ENCODE assay signal across 19 mouse cellular contexts in genomic region chr7:72500996-72501395, GRCm38 (mm10).
A peak's percentile ranks its signal among the peaks of the same experiment; 100 is the strongest.
DNase-seq lines count a peak whose midpoint lies in the region; TF ChIP-seq lines count a peak whose summit lies in the region.
"Had no signal": no experiment of that assay in that cellular context is flagged by ENCODE, and none has a peak within 500 bp of the region (broad histone marks: within the 10 kb centered on the region; RNA-seq: fewer than 3 reads in every experiment).

No protein-coding gene starts in this region.

- intact Hi-C loops in left cerebral cortex, postnatal 14 days (cut with DNase I), result no loop called here

- WGBS in kidney, adult 2 months, result 43% methylated on average over 6 of the region's 6 CpGs

- no peak overlapping the region for H3K27ac ChIP-seq in kidney, adult 2 months (ENCODE audit: insufficient read depth, low read depth, low read length)
- H3K27ac ChIP-seq: embryonic facial prominence, embryonic 15.5 days; forebrain, embryonic 10.5 days; hindbrain, embryonic 12.5 days had no signal

- TF ChIP-seq CTCF in kidney, adult 2 months (conservative IDR thresholded peaks at IDR 0.05; ENCODE audit: insufficient read depth, insufficient read length, low read depth, low read length), result no peak

- no peak overlapping the region for H3K4me3 ChIP-seq in kidney, adult 2 months (ENCODE audit: insufficient read depth, low read depth, low read length)
- H3K4me3 ChIP-seq: embryonic facial prominence, embryonic 15.5 days; erythroblast, embryonic 14.5 days; forebrain, embryonic 10.5 days; heart, embryonic 12.5 days; hindbrain, embryonic 12.5 days had no signal

- DNase-seq in kidney, adult 2 months, result peak; percentile 48
- no peak for DNase-seq in kidney, adult 18-20 months
- DNase-seq in embryo, embryonic 10 days (ENCODE audit: low spot score), result peak; percentile 73
- peak; percentile 62 for DNase-seq in embryo, embryonic 11 days
- DNase-seq in retina, embryonic 14.5 days (ENCODE audit: low spot score), result peak; percentile 55
- DNase-seq in left cerebral cortex, postnatal 14 days (ENCODE audit: low spot score in 2 of 2), result no peak
- DNase-seq in layer of hippocampus, adult 11-12 months (ENCODE audit: low spot score), result no peak
- no peak for DNase-seq in urinary bladder, postnatal 10 days (ENCODE audit: low spot score)
- DNase-seq: adrenal gland, adult 8-10 months; adrenal gland, postnatal 36 days; cerebellum, adult 8-10 months; cerebellum, postnatal 14 days; heart, adult 18-20 months had no signal

- H3K4me1 ChIP-seq in kidney, adult 2 months (ENCODE audit: control insufficient read depth, insufficient read depth, low read length), result peaks cover 11% of the 10 kb centered on the region
- H3K4me1 ChIP-seq: heart, embryonic 12.5 days had no signal

- TF ChIP-seq POLR2A in kidney, adult 2 months (IDR thresholded peaks at IDR 0.05; ENCODE audit: low read depth, low read length), result no peak

- H3K27me3 ChIP-seq in kidney, adult 2 months (replicated peaks; ENCODE audit: control insufficient read depth, insufficient read depth, low read length), result no peaks in the 10 kb centered on the region
- H3K27me3 ChIP-seq: embryonic facial prominence, embryonic 15.5 days; heart, embryonic 12.5 days; hindbrain, embryonic 12.5 days had no signal

- no peaks in the 10 kb centered on the region for H3K36me3 ChIP-seq in kidney, adult 2 months (ENCODE audit: control insufficient read depth, insufficient read depth, low read length)
- H3K36me3 ChIP-seq: embryonic facial prominence, embryonic 15.5 days; forebrain, embryonic 10.5 days; G1E; heart, embryonic 12.5 days; hindbrain, embryonic 12.5 days had no signal

Comparison
In these comparisons a context has a peak if more than half of its experiments do, and no peak if none do; other contexts are left out.
1. DNase-seq: peak in kidney, adult 2 months (single experiment), embryo, embryonic 10 days (single experiment), embryo, embryonic 11 days (single experiment) and retina, embryonic 14.5 days (single experiment); none in kidney, adult 18-20 months (single experiment), left cerebral cortex, postnatal 14 days (0 of 2), layer of hippocampus, adult 11-12 months (single experiment) and urinary bladder, postnatal 10 days (single experiment).